Mouse (Mus musculus): ENCODE measurements at regions not wholly inside any gene's neighbourhood (a gene's known extent, or its start where the extent isn't known, plus 50 kb on each side); places are given as distances from the start of the nearest gene placed in this dataset.

DNA sequence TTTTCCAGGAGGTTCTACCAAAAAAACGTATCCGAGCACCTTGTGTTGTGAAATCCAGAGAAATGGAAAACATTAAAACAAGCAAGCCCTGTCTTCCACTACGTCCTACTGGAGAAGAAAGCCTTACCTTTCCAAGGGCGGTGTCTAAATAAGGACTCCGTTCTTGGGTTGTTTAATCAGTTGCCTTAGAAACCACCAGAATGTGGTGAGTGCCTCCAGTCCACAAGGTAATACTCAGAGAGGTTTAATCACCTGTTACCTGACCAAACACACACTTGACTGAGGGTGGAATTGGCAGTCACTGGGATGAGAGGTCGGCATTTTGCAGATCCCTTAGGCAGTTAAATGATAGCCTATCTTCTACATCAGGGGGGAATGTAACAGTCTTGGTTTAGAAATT, 209.6 kb upstream of the Atp2b1 start:
- no peak for DNase-seq (ENCODE audit: low spot score)

DNA sequence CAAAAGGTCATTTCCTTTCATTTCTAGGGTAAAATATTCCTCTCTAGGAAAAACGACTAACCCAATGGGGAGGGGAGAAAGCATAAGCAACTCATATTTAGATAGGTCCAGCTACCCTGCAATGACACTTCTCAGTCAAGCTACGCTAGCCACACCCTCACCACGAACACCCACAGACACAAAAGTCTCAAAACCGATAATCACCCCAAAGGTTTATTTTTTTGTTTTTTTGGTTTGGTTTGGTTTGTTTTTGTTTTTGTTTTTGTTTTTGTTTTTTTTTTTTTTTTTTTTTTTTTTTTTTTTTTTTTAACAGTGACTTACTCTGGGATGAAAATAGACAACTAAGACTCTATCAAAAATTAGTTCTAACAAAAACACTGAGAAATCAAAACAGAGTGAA, 196.3 kb upstream of the Atp2b1 start:
- no peak for DNase-seq (ENCODE audit: low spot score)

DNA sequence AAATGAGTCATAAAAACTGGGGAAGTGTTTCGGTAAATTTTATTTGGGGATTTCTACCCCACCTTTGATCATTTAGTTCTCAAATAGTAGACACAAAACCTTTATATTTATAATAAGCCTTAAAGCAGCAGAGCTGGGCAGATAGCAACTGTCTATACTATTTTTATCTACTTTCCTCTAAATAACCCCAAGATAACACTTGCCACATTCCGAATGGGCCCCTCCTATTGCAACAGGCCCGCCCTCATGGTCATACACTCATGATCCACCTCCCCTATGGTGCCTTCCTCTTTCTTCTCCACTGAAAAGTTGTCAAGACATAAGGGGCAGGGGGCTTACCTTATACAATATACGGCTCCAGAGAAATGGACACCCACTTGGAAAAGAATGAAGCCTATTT, 195.5 kb upstream of the Atp2b1 start:
- DNase-seq (ENCODE audit: low spot score) = no peak

DNA sequence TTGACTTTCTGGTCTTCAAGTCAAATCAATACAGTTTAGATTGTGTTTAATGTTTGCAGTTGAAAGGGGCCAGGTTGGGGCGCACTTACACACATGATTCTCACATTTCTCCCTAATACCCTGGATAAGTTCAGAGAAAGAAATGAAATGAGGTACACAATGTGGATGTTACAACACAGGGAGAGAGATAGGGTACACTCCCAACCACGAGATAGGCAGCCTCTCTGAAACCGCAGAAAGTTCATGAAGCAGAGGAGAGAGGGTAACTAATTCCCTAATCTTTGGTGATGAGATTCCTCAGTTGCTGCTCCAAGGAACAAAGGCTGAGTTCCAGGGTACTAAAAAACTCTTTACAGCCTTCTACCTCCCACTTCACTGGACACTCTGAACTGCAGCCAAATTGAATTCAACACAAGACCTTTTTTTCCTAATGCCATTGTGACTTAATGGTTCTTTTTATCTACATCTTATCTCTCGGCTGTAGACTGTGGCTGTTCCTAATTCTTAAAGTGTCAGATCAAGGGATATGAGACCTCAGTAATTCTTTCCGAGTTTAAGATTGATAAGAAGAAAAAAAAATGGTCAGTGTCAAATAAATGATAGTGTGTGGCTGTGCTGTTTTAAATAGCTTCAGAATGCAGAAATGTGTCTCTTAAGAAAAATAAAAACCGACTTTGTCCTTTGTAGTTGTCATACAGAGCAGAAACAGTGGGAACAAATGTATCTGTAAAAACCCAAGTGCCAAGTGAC, 193.8 kb upstream of the Atp2b1 start:
- no peak for DNase-seq (ENCODE audit: low spot score)

DNA sequence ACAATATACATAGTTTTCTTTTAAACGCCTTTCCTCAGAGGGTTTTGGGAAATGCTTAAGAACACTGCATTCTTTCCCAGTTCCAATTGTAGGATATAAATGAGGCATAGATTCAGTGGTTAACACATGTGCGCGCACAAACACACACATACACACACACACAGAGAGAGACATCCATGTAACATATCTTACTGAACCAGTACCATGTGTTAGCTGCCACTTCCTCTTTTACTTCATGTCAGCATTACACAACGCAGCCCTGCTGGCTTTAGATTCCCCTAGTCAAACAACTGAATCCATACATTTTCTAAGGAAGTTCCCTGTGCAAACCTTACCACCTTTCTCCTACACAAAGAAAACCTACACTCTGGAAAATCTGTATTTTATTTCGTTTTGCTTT, 189.1 kb upstream of the Atp2b1 start:
- DNase-seq (ENCODE audit: low spot score) = no peak

DNA sequence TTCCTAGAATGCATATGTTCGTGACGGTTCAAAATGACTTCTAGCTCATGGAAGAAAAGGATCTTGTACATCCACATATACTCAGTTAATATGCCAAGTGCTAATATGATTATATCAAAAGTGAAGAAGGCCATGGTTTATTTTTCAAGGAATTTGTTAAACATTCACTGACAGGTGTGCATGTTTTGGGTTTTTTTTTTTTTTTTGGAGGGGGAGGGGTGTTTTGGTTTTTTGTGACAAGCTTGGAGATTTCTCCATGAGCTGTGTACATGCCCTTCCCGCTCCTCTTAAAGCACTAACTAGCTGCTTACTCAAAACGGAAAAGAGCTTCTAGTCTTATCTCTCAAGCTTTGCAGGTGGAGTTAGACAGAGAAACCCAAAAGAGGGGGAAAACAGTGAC, 187.1 kb upstream of the Atp2b1 start:
- DNase-seq (ENCODE audit: low spot score) = no peak

DNA sequence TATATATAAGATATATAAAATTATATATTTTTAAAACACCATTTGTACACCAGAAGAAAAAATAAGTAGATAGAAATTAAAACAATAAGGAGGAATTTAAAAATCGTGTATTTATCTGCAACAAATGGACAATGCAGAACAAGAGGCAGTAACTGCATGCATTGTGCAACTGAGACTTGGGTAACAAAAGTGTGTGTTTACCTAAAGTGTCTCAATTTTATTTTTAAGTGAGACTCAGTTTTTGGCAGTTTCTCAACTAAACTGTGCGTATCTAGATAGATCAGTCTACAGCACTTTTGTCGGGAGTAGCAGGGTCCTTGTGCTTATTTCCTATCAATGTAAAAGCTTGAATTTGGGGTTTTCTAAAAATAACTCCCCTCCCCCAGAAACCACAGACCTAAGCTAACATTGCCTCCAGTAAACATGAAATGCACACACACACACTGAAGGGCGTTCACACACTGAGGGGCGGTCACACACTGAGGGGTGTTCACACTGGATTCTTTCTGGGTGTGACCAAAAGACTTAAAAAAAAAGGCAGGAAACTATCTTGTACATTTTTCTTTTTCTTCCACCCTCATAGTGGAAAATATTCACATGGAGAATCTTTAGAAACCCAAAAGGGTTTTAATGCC, 185.7 kb upstream of the Atp2b1 start:
- no peak for DNase-seq (ENCODE audit: low spot score)

DNA sequence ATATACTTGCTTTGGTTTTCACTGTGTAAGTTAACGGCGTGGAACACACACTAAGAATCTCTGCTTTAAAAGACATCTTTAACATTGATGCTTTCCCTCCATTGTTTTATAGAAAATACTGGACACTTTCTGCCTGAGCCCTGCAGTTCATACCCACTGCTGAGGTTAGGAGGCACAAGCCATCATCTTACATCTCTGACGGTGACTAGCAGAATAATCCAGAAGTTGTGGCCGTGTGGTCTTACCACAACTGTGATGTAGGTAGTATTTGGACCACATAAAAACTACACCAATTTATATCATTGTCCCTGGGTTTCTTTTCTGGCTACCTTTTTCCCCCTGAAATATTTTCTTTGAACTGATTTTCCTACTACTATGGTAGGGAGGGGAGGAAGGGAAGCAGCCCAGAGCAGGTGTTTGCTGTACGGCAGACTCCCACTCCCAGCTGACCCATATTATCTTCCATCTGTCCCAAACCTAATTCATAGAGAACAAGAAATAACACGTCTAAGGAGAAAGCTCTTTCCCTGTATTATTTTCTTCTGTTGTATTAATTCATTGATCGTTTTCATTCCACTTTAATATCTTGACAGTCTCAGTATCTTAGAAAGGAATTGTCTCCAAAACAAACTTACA, 180.1 kb upstream of the Atp2b1 start:
- no peak for DNase-seq (ENCODE audit: low spot score)

DNA sequence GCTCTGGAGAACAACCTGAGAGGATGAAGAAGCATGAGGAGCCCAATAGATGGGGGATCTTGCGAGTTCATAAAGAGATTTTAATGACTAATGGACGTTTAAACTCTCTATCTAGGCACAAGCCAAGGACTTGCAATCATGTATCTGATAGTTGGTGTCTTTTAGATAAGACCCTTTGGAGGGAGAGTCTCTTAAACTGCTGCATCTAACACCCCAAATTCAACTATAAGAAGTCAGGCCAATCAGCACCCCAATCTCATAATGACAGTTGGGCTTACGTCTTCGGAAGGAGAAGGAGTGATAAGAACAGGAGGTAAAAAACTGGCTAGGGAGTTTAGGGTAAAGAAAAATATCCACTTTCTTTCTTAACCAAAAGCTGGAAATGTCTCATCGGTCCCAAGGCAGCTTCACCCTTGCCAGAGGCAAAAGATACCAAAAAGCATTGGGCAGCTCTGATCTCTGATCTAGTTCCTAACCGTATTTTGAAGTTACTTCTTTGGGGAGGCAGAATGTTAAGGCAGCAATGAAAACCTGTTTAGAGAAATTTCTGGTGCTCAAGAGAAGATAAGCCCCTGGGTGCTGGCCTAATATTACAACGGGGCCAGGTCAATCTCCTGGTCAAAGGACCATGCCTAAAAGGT, 173.6 kb upstream of the Atp2b1 start:
- no peak for DNase-seq (ENCODE audit: low spot score)

DNA sequence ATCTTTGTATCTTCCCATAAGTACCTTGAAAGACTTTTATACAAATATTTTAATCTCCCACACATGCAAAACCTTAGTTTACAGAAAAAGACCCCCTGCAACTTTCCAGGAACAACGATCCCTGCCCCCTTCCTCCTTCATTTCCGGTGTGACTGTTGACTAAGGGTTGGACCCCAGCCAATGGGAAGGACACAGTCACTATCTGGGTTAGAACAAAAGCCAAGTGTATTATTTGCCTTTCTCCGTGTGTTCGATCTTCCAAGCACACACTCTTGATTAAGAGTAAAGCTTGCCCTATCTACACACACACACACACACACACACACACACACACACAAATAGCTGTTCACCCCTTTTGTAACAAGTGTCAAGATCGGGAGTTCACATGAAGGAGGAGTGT, 172.8 kb upstream of the Atp2b1 start:
- DNase-seq (ENCODE audit: low spot score) = no peak

DNA sequence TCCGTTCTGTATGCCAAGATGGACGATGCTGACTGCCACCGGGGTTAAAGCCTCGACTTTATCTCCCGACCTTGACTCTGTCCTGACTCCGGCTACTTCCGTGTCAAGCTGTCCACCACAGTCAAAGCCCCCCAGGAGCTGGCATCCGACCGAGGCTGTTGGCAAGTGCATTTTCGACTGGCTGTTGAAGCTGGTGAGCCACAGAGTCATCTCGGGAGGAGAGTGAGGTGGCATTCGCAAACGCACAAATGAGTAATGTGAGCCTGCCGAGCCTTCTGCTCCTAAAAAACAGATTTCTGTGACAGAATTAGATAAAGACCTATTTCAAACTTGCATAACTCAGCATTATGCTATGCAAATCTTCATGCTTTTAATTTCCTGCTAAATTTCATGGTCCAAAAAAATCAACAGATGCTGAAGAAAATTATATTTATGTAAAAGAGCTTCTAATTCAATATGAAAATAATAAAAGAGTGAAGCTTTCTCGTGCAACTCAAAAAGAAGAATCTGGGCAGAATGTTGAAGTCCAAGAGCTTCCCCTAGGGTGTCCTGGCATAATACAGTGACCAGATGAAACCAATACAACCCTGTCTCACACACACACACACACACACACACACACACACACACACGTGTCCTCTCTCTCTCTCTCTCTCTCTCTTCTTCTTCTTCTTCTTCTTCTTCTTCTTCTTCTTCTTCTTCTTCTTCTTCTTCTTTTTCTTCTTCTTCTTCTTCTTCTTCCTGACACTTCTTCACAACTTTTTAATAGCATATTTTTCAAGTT, 171.2 kb upstream of the Atp2b1 start:
- no peak for DNase-seq (ENCODE audit: low spot score)

DNA sequence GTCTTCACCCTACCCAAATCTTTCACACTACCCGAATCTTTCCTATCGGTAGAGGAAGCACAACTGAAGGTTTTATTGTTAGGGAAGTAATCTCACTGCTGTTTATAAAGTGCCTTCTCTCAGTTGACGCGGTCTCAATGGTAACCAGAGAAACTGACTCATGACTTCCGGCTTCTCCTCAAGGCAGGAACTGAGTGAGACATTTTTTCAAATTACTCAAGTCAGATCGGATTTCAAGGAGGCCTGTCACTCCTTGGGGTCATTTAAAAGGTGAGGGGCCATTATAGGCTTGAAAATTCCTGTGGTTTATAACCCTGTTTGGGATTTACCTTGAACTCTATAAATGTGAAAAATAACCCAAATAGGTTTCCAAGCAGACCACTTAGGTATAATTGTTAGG, 170.0 kb upstream of the Atp2b1 start:
- DNase-seq (ENCODE audit: low spot score) = no peak

DNA sequence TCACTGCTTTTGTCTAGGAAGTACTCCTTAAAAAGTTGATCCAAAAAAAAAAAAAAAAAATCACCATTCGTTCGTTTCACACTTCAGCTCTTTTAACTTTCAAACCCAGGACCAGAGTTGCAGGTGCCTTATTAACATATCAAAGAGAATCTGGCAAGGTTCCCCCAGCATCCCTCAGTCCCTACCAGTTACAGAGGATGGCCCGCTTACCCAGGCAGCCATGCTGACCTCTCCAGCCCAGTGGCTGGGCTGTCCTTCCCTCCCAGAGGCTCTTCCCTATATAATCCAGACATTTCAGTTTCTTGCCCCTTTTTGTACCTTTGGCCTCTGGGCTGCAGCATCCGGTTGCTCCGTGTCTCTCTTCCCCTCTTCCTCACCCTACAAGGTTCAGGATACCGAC, 169.5 kb upstream of the Atp2b1 start:
- no peak for DNase-seq (ENCODE audit: low spot score)

DNA sequence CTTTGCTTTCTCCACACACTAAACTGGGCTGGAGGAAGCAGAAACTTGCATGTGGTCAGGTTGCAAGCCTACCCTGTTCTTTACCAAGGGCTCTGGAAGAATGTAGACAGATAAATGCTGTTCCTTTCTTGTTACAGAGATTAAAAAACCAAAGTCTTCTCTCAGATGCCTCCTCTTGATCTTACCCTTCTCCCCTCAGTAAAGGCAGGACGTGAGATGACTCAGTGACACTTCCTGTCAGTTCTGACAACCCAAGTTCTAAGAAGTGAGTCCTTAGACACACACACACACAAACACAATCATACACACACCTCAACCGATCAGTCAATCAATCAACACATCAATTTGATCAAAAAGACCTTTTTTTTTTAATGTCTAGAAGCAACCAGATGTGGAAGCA, 168.8 kb upstream of the Atp2b1 start:
- DNase-seq (ENCODE audit: low spot score) = no peak

DNA sequence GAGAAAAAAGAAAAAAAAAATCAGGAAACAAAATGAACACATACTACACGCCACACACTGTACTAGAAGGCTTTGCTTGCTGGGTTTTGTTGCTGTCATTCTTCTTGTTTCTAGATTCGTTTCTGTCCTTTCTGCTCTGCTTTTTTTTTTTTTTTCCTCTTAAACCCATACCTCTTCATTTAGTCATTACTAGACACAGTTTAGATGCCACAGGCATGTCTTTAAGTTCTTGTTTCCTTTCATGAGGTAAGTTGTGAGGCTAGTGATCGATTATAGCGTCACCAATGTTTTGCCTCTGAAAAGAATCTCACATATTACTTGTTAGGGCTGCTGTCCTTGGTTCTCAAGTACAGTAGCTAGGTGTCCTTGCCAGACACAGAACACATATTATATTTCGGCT, 168.3 kb upstream of the Atp2b1 start:
- no peak for DNase-seq (ENCODE audit: low spot score)

DNA sequence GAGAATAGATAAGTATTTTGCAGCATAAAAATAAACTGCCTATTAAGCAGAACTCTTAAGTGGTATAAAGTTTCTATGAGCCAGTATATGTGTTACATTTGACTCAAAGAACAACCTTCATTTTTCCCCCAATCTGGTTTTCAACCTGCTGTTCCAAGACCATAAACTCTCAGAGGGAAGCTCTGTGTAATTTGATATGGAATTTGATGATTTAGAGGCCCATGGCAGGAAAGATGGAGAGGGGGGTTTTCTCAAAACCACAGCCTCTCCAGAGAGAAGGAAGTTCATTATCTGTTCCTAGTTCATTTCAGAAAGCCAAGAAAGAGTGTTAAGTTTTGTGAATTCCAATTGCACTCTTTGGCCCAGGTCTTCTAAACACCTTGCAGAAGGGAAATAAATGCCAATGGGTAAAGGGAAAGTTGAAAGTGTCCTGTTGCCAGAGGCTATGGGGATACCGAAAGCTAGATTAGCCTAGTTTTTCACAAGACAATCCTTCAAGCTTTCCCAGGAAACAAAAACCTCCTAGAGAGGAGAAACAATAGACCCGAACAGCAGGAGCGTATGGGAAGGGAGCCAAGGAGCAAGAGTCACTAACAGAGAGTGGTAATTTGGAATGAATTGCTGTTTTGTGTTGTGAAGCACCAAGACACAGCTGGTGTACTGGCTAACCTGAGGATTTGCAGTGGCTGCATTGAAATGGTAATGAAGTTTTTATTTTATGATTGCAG, 165.2 kb upstream of the Atp2b1 start:
- DNase-seq (ENCODE audit: low spot score) = no peak

DNA sequence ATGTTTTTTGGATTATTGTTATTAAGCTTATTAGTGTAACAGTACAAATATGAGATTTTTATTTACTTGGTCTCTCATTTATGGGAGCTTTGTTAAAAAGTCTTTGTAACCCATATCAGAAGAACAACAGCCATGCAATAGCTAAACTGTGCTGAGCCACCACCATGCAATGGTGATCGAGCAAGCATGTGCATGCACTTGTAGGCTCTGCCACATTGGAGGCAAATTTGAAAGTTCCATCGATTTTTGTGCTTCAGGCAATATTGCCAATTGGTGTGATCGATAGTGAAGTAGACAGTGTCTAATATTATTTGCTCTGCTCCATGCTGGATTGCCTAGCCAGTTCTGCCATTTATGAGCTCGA, 164.6 kb upstream of the Atp2b1 start:
- no peak for DNase-seq (ENCODE audit: low spot score)

DNA sequence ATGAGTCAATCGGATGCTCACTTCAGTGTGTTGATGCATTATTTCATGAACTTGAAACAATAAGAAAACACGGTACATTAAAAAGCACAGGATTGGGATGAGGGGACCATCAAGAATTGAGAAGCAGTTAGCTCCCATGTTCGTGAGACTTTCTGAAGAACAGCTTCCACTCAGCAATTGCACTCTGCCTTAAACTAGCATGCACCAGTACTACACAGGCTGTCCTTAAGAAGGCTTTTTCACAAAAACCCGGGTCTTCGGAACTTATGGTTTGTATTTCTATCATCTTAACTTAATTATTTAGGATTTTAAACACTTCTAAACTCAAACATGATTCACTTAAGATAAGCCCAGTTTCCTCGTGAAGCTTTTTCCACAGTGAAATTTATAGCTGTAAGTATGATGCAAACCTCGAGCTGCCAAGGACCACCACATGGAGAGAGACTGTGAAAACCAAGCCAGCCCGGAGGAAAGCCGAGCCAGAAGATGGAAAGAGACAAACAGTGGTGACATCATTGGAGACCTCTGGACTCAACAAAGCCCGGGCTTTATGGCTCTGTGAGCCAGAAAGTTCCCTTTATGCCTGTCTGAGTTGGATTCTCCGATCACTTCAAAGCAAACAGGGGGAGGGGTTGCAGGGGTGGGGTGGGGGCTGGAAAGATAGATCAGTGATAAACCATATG, 162.7 kb upstream of the Atp2b1 start:
- peak; percentile 24 for DNase-seq (ENCODE audit: low spot score)

DNA sequence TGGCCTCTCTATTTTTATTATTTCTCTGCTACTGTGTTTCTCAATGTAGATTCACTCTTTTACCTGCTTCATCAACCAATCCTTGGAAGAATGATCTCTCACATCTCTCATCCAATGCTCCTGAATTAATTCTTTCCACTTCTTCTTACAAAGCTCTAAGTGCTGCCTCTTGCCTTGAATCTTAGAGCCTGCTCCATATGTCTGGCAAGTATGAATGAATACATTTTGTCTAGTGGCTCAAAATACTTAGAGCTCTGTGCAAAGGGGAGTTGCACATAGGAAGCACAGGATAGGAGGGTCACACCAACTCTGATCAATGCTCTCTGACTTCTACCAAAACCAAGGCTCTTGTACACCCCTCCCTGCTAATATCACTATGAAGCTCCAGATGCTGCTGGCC, 153.1 kb upstream of the Atp2b1 start:
- no peak for DNase-seq (ENCODE audit: low spot score)

DNA sequence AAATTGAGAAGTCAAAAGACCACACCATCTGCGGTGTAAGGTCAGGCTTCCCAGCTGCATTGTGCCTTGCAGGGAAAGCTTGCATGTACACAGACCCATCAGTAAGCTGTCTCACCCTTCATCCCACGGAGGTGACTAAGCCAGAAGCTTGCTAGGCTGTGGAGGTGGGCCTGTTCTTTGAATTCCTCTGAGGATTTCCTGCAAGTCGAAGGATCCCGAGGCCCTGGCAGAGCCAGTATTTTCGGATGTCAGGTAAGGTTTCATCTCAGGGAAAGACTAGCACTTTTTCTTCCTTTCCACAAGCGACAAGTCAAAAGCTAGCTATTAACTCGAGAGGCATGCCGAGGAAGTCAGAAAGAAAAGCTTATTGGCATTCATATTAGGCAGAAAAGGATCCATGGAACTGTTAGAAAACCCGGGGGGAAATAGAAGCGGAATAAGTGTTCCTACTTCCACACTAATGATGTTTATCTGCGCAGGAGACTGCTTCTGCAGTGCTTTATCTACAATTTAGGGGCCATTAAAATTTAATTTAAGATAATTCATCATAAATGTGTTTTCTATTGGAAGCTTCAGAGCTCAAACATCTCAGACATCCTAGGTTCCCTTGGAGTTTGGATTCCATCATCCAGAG, 148.3 kb upstream of the Atp2b1 start:
- no peak for DNase-seq (ENCODE audit: low spot score)

DNA sequence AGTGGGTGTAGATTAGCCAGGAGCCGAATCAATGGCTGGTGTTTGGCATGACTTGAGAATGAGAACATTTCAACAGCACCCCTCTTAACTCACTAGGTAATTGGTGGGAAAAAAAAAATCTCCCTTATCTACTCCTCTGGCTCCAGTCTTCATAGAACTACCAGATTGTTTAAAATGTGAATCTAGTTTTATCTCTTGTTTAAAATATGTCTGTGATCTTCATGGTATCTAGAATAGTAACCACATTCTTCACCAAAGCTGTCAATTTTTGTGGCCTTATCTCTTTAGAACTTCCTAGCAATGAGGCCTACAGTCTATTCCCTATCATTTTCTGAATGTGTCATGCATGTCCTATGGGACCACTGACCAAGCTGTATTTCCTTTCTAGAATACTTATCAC, 134.4 kb upstream of the Atp2b1 start:
- no peak for DNase-seq (ENCODE audit: low spot score)

All from yolk sac, embryonic 10.5 days (tissue).